Mouse (Mus musculus): ENCODE data around the gene Polr2f. TPM values are rescaled to one million over a fixed set of nuclear protein-coding genes. Genes with fewer than 3 reads are reported as not detected.

Polr2f gene
- total RNA-seq (2021) = 10 to 100 TPM; 62.4 to 74.9 TPM
- long read RNA-seq, experiment 1, transcript Polr2f-205 (5 exons, 885 nt) = major isoform, 31 of 33 reads
- long read RNA-seq, experiment 1, partial matches to known transcripts = 0 of 33 reads
- long read RNA-seq, experiment 1, other reads (novel, unspliced or antisense) = 1 of 33 reads
- long read RNA-seq, experiment 2, transcript Polr2f-205 (5 exons, 885 nt) = major isoform, 30 of 34 reads
- long read RNA-seq, experiment 2, partial matches to known transcripts = 1 of 34 reads
- long read RNA-seq, experiment 2, other reads (novel, unspliced or antisense) = 1 of 34 reads

DNA sequence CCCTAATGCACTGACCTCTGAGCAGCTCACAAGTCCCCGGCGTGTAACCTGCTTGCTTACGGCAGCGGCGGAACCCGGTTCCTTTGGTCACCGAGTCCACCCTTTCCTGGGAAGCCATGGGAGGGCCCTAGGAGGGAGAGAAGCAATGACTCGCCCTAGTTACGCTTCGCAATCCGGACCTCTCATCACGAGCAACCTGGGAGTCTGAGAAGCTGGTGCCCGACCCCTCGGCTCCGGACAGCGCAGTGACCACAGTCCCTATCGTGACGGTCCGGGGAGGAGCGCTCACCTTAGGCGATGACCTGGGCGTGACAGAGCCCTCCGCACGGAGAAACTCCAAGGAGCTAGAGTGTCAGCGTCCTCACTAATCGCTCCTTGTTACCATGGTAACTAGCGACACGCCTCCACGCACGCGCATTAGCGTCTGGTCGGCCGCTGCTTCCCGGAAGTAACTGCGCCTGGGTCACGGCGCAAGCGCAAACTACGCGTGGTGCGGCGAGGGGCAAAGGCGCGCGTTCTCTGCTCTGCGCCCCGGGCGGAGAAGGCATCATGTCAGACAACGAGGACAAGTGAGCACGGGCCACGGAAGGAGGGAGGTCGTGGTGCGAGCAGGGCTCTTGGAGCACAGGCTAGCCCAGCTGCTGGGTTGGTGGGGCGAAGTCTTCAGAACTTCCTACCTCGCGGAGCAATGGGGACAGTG lies at the start of gene Polr2f, which contains the start of gene 1700088E04Rik:
Gene Polr2f (plus strand): TSS at position 144 of the 700 bp plus-strand sequence.
Gene 1700088E04Rik (minus strand): TSS at position 388 of the 700 bp plus-strand sequence.
- DNase-seq = peak; percentile 93
- intact Hi-C loops (cut with DNase I; ENCODE audit: low total_unique reads) = no loop called here

DNA sequence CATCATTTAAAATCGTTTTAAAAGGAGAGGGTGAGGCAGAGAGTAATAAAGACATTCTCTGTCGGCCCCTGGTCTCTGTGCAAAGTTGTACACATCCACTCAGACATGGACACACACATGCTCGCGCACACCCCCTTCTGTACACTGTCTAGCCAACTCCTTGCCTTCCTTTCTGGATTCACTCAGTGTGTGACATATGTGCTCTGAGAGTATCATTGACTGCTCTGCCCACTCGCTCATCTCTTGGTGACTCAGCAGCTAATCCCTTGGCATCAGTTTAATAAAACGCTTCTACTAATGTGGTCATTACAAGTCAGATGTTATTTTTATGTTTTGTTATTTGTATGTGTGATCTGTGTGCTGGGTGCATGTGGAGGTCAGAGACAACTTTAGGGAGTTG lies 48.5 kb upstream of the Polr2f start:
- no peak for DNase-seq
- intact Hi-C loops (cut with DNase I; ENCODE audit: low total_unique reads) = loop anchor here (5.0 kb wide), 2 partner anchors 35 to 55 kb away; no protein-coding TSS in a partner anchor

DNA sequence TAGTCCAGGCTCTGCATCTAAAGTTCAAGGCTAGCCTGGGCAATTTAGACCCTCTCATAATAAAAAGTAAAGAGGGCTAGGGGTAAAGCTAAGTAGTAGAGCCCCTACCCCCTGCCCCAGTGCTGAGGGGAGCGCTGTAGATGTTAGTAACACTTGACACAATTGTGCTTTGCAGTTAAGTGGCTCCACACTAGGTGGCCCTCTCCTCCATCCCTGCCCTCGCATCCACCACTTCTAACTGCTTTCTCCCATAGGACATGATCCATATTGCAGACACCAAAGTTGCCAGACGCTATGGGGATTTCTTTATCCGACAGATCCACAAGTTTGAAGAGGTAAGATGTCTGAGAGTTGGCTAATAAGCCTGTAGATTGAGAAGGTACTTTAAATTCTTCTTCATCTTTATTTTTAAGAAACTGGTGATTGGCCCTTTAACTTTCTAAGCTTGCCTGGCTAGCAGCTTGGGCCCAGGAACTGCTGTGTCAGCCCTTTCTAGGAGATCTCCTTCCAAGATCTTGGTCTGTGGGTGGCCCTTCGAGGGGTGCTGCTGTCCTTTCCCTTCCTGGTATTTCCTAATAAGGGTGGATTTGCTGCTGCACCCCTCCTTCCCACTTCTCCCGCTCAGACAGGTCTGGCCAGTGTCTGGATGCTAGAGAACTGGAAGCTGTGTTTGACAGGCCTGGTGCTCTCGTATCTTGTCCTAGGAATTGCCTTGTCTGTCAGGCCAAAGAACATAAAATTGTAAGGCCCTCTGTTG lies 47.5 kb upstream of the Polr2f start:
- no peak for DNase-seq
- intact Hi-C loops (cut with DNase I; ENCODE audit: low total_unique reads) = loop anchor here (5.0 kb wide), 2 partner anchors 34 to 54 kb away; no protein-coding TSS in a partner anchor

- no peak for DNase-seq
- intact Hi-C loops (cut with DNase I; ENCODE audit: low total_unique reads) = no loop called here
Measured at GRCm38 (mm10) chr15:79095483-79095882, 45.3 kb upstream of the Polr2f start.

DNA sequence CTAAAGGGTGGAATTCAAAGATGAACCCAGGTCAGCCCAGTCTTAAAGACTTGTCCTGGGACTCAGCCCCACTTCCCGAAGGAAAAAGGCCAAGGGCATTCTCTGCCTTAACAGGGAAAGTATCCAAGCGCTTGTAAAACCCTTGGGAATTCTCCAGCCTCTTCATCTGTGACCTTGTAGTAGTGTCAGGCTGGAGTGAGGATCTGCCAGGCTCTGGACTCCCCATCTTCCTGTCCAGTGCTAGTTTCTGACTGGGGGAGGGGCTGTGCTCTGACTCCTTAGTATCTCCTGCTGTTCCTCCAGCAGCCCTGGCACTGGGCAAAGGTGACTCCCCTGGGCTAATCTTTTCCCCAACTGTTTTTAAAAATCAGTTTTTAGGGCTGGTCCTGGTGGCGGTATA lies 44.3 kb upstream of the Polr2f start:
- DNase-seq = peak; percentile 33
- intact Hi-C loops (cut with DNase I; ENCODE audit: low total_unique reads) = no loop called here

- intact Hi-C loops (cut with DNase I; ENCODE audit: low total_unique reads) = no loop called here
- no peak for DNase-seq
Measured at GRCm38 (mm10) chr15:79097135-79097534, 43.7 kb upstream of the Polr2f start.

- peak; percentile 82 for DNase-seq
- intact Hi-C loops (cut with DNase I; ENCODE audit: low total_unique reads) = no loop called here
Measured at GRCm38 (mm10) chr15:79097611-79098025, 43.2 kb upstream of the Polr2f start.

- no peak for DNase-seq
- intact Hi-C loops (cut with DNase I; ENCODE audit: low total_unique reads) = no loop called here
Measured at GRCm38 (mm10) chr15:79098220-79098619, 42.6 kb upstream of the Polr2f start.

DNA sequence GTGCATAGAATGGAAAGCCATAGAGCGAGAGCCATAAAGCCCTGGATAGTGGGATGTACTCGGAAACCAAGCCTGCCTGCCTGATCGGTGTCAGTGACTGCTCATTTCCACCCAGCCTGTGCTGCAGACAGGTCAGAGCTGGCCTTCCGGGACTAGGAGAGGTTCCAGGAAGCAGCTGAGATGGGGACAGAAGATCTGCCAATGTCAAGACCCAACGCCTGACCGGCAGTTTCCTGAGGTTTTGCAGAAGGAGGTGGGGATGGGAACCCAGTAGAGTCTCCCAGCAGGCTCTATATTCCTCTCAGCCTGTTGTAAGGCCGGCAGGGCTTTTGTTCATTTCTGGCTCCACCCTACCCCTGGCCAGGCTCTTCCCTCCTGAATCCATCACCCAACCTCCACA lies 41.9 kb upstream of the Polr2f start:
- intact Hi-C loops (cut with DNase I; ENCODE audit: low total_unique reads) = no loop called here
- no peak for DNase-seq

- intact Hi-C loops (cut with DNase I; ENCODE audit: low total_unique reads) = no loop called here
- no peak for DNase-seq
Measured at GRCm38 (mm10) chr15:79099456-79099855, 41.4 kb upstream of the Polr2f start.

- DNase-seq = no peak
- intact Hi-C loops (cut with DNase I; ENCODE audit: low total_unique reads) = no loop called here
Measured at GRCm38 (mm10) chr15:79100391-79100790, 40.4 kb upstream of the Polr2f start.

GRCm38 (mm10) chr15:79101531-79101930 lies 39.3 kb upstream of the Polr2f start:
- intact Hi-C loops (cut with DNase I; ENCODE audit: low total_unique reads) = no loop called here

GRCm38 (mm10) chr15:79103264-79103663 lies 37.5 kb upstream of the Polr2f start:
- intact Hi-C loops (cut with DNase I; ENCODE audit: low total_unique reads) = no loop called here
- no peak for DNase-seq

More at GRCm38 (mm10) chr15:79101531-79101930, 39.3 kb upstream of the Polr2f start:
- no peak for DNase-seq

DNA sequence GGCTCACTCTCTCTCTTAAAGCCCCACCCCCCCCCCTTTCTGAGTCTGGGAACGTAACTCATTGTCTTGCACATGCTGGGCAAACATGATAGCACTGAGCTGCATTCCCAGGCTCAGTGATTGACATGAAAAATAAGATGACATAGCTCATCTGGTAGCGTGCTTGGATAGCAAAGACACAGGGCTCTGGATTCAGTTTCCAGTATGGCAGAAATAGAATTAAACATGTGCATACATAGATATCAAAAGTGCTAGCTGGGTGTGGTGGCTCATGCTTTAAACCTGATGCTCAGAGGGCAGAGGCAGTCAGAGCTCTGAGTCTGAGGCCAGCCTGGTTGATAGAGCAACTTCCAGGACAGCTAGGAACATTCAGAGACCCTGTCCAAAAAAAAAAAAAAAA lies 35.0 kb upstream of the Polr2f start:
- intact Hi-C loops (cut with DNase I; ENCODE audit: low total_unique reads) = no loop called here
- DNase-seq = no peak

- intact Hi-C loops (cut with DNase I; ENCODE audit: low total_unique reads) = no loop called here
- DNase-seq = no peak
Measured at GRCm38 (mm10) chr15:79107966-79108365, 32.8 kb upstream of the Polr2f start.

GRCm38 (mm10) chr15:79108421-79109320 lies 32.1 kb upstream of the Polr2f start, which contains the start of gene Micall1:
Gene Micall1 (plus strand): TSS chr15:79108898.
- peak; percentile 78 for DNase-seq
- intact Hi-C loops (cut with DNase I; ENCODE audit: low total_unique reads) = no loop called here

DNA sequence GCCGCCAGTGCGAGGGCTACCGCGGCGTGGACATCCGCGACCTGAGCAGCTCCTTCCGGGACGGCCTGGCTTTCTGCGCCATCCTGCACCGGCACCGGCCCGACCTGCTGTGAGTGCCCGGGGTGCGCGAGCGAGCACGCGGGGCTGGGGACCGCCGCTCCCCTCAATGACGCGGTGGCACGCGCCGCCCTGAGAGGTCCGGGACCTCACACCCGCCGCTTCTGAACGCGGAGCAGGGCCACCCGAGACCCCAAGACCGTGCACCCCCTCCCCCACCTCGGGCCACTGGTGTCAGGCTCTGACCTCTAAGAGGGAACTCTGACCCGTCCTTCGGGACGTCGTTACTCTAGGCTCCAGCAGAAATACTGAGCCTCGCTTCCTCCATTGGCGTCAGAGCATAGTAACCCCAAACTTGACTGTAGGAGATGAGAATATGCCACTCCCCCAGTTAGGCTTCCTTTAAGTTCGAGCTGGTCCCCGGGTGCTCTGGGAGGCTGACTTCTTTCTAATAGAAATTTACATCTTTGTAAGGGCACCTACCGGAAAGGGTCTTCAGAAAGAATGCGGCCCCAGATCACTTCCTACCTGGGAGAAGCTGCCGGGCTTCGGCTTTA lies 31.4 kb upstream of the Polr2f start:
- DNase-seq = no peak
- intact Hi-C loops (cut with DNase I; ENCODE audit: low total_unique reads) = no loop called here

GRCm38 (mm10) chr15:79110031-79110430 lies 30.8 kb upstream of the Polr2f start:
- intact Hi-C loops (cut with DNase I; ENCODE audit: low total_unique reads) = no loop called here

GRCm38 (mm10) chr15:79110528-79110927 lies 30.3 kb upstream of the Polr2f start:
- intact Hi-C loops (cut with DNase I; ENCODE audit: low total_unique reads) = no loop called here

More at GRCm38 (mm10) chr15:79110031-79110430, 30.8 kb upstream of the Polr2f start:
- DNase-seq = no peak

More at GRCm38 (mm10) chr15:79110528-79110927, 30.3 kb upstream of the Polr2f start:
- no peak for DNase-seq

All from gastrocnemius, postnatal 14 days (tissue).